Mouse (Mus musculus) gastrocnemius, postnatal 10 days (tissue): Measurements from ENCODE around the gene Tgfbr1. TPM values are rescaled to one million over a fixed set of nuclear protein-coding genes. Genes with fewer than 3 reads are reported as not detected.

Experiments
- DNase-seq: peaks from one replicate; pipeline ENCODE4 v3.0.0; 2021; ENCODE audit warnings: mixed read lengths
- total RNA-seq, 2 experiments: library from RNA; stranded (reverse); gene quantifications; 2 replicates each; pipeline ENCODE4 v1.2.3; 2021

Gene Tgfbr1
- total RNA-seq, 2 experiments from 2014 or later, result 24.3 to 30.5 TPM

DNA sequence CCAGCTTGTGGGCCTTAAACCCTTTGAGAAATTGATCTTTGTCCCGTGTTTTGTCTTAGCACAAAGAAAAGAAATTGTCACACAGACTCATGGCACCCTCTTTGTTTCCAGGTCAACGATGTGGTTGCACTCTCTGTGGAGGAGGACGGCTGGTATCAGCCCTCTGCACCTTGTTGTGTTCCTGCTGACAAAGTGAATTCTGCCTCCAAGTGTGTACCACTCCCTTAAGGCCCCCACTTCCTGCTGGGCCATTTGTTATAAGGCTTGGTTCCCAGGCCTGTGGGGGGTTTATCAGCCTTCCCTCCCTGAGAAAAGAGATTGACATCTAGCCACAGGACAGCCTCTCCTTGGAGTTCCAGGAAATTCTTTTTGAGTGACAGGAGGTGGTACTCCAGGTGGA, 69.2 kb downstream of the Tgfbr1 start:
- DNase-seq, result no peak

- no peak for DNase-seq
These were observed 69.9 kb downstream of the Tgfbr1 start for GRCm38 (mm10) chr4:47422946-47423345.

DNA sequence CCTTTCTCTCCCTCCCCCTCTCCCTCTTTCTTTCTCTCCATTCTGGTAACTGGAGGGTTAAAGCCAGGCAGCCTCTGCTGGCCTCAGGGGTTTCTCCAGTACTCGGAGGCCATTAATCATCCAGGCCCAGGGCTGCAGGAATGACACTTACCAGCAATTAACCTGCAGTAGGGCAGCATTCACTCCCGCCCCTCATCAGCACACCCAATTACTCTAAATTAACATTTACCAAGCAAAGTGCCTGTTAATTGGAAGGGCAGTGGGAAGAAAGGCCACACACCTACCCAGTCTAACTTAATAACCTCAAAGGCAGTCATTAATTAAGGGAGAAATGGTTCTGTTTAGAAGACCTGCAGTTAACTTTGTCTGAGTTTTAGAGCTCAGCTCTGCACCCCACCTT, 71.4 kb downstream of the Tgfbr1 start:
- no peak for DNase-seq

DNA sequence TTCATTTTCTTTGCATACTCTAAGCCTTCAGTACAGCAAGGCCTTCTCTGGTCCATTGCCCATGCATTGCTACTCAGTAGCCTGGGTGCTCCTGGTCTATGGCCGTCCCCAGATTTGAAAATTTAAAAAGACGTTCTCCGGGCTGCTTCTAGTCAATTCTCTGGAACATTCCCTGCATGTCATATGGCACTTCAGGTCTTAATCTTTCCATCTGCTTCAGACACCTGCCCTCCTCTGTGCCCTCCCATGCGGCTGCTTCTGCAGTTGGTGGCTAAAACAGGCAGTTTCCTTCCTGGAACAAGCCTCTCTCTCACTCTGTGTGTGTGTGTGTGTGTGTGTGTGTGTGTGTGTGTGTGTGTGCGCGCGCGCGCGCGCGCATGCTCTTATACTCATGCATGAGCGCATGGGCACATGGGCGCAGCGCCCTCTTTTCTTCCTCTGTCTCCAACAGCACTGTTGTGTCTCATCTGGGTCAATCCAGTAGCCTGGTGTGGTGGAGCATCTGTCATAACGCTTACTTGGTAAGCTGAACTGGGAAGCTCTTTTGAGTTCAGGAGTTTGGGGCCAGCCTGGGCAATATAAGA, 72.3 kb downstream of the Tgfbr1 start:
- DNase-seq, result no peak

DNA sequence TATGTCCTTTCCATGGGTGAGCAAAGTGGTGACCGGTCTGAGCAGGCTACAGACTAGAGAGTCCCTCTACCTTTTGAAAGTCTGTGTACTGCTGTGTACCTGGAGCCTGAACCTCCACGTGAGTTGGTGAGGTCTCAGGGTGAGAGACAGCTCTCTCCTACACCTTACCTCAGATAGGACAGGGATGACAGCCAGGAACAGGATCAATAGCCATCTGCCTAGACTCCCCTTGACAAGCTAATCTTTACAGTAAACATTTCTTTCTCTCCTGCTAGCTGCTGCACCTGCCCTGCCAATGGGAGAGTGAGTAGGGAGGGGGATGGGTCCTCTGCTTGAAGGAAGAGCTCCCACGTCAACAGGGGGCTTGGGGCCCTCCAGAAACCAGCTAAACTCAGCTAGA, 74.6 kb downstream of the Tgfbr1 start:
- DNase-seq, result no peak

- DNase-seq, result no peak
These were observed 77.5 kb downstream of the Tgfbr1 start for GRCm38 (mm10) chr4:47430557-47430956.

DNA sequence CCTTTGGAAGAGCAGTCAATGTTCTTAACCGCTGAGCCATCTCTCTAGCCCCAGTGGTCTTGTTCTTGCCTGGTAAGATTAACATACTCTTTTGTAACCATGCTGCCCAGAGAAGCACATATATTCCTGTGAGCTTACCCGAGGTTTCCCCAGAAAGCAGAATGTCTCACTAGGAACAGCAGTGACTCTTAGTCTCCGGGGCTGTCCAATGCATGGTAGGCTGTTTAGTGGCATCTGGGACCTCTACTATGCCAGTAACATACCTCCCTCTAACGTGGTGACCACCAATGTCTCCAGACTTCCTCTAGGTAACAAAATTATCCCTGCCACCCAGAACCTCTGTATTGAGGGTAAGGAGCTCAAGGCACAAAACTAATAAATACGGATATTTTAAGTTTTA, 78.1 kb downstream of the Tgfbr1 start:
- DNase-seq, result no peak

- no peak for DNase-seq
These were observed 79.7 kb downstream of the Tgfbr1 start for GRCm38 (mm10) chr4:47432766-47433165.

DNA sequence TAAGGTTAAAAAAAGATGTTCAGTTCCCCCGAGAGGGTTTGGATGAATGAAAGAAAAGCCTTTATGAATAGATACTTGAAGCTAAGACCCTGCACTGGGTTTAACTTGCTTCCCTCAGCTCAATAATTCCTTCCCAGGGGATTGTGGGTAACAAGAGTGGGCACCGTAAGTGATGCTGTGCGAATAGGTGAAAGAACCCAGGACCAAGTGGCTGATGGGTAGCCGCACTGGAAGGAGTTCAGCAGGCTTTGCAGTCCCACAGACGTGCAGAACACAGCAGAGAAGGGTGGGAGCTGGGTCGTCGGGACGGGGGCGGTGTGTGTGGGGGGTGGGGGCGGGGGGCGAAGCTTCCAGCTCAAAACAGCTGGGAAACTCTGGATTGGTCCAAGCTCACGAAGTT, 82.1 kb downstream of the Tgfbr1 start:
- no peak for DNase-seq

DNA sequence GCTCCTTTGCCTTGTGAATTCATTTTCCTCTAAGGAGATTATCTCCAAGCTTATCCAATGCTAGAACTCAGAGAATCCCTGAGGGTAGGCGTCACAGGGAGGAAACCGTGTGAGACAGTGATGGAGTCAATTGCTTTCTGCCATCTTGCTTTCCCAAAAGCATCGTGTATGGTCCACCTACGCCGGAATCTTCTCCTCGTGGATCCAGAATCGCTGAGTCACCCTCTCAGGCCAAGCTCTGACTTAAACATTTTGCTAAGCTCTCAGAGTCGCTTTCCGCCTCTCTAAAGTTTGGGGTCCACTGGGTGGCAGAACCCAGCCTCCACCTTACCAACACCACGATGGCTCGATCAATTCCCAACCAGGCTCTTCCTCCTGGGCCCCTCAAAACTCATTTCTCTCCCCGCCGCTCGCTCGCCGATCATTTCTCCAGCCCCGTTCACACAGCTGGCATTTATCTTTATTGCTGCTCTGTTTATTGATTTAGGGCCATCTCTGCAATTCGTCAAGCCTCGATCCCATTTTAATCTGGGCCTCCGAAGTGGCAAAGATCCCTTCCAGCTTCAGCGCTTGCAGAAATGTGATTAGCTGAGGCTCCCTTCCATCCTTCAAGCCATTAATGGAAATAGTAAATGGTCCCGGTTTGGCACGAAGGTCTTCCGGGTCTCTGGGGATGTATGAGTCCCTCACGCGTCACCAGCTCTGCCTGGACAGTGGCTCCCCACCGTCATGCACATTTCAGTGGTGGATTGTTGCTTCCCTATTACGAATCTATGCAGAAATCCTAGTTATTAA, 82.7 kb downstream of the Tgfbr1 start:
- no peak for DNase-seq

- DNase-seq, result peak; percentile 82
These were observed 84.6 kb downstream of the Tgfbr1 start for GRCm38 (mm10) chr4:47437365-47438340.

DNA sequence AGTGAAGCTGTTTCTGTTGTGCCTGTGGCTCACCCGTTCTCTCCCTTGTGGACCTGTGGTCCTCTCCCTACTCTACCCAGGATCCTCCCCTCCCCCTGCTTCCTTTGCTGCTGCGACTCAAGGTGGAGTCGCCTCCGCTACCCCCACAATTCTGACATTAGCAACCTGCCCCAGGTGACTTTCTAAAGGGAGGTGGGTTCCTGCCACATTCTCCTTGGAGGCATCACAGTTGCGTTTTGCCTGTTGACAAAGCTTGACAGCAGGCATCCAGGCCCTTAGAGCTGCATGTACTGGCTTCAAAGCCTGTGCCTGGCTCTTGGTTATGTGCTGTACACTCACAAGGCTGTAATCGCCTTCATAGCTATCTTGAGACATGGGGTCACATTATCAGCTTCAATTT, 85.9 kb downstream of the Tgfbr1 start:
- no peak for DNase-seq

- no peak for DNase-seq
These were observed 87.9 kb downstream of the Tgfbr1 start for GRCm38 (mm10) chr4:47440951-47441350.

GRCm38 (mm10) chr4:47448526-47448925, 95.5 kb downstream of the Tgfbr1 start:
- DNase-seq, result no peak

DNA sequence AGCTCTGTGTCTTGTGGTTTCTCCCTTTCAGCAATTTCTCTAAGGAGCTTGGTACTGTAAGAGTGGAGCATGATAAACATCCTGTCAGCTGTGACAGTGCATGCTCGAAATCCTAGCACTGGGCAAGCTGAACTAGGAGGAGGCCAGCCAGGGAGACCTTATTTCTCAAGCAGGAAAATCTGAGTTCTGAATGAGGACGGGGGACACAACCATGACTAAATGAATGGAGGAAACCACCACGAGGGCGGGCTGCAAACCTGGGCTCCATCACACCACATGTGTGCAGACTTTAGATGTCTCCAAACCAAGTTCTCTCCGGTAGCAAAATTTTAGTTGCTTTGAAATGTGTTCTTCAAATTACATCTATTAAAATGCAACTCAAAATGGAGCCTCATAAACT, 96.1 kb downstream of the Tgfbr1 start:
- DNase-seq, result no peak

GRCm38 (mm10) chr4:47449586-47450522, 96.8 kb downstream of the Tgfbr1 start:
- DNase-seq, result no peak

Other genes with a start within 250 kb of the Tgfbr1 start
- 100 to 1,000 TPM; 332 to 359 TPM for gene Col15a1, start 145.1 kb upstream of the Tgfbr1 start, total RNA-seq
- 10 to 100 TPM; 17.2 to 20.1 TPM for gene Alg2, start 121.1 kb downstream of the Tgfbr1 start, total RNA-seq
- gene Sec61b, start 121.4 kb downstream of the Tgfbr1 start, total RNA-seq, result 10 to 100 TPM; 56.2 to 57.2 TPM